Mouse (Mus musculus) yolk sac, embryonic 10.5 days (tissue): ENCODE results near the gene Lrrc73.

Experiments
- DNase-seq: peaks from one replicate; pipeline ENCODE4 v3.0.0-alpha.2; 2017; ENCODE audit warnings: low spot score

Gene Lrrc73

DNA sequence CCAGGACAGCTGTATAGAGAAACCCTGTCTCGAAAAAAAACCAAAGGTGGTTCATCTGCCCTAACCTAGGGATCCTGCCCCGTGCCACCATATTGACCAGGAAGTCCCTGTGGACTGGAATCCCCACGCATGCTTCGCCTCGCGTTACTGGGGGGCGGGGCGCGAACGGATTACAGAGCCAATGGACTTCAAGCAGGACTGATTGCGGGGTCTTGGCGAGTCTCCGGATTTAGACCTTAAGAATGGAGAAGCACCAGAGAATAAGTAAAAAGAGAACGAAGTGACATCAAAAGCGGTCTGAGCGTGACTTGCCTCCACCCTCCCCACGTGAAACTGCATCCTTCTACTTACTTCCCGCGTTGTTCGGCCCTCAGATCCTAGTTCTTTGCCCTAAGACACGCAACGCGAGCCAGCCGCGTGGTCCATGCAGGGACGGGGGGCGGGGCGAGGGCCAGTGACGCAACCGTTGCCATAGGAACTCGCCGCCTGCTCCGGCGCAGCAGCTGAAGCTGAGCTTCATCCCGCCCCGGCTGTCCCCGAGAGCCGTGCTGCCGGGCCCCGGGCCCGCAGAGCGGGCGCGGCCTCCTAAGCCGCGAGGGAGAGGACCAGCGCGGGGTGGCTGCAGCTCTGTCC is at the start of gene Lrrc73:
Gene Lrrc73, plus strand, starts transcription at position 80 of the 633 bp plus-strand sequence.
- peak; percentile 86 for DNase-seq

DNA sequence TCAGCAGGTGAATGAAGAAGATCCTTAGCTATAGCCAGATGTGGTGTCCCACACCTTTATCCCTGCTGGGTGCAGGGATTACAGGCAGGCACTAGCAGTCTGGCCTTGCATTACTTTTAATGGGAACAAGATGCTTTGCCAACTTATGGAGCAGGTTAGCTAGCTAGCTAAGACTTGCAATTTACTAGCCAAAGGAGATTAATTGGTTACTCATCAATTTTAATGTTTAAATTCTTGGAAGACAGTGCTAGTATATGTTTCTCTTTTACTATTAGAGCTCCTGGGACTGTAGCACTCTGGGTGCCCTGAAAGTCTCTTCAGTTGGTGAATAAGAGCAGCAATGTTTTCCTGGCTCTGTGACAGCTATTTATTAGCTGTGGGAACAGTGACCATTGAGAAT is 46.7 kb upstream of the Lrrc73 start:
- DNase-seq: no peak

DNA sequence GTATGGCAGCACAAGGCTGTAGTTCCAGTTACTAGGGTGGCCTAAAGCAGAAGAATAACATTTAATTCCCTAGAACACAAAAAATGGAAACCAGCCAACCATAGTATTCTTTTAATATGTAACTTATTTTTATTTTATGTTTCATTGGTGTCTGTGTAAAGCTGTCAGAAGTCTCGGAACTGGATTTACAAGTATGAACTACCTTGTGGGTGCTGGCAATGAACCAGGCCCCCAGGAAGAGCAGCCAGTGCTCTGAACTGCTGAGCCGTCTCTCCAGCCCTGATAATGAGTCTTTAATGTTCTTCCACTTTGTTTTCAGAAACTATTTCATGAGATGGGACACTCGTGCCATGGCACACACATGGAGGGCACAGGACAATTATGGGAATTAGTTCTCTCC is 42.8 kb upstream of the Lrrc73 start:
- DNase-seq: no peak

DNA sequence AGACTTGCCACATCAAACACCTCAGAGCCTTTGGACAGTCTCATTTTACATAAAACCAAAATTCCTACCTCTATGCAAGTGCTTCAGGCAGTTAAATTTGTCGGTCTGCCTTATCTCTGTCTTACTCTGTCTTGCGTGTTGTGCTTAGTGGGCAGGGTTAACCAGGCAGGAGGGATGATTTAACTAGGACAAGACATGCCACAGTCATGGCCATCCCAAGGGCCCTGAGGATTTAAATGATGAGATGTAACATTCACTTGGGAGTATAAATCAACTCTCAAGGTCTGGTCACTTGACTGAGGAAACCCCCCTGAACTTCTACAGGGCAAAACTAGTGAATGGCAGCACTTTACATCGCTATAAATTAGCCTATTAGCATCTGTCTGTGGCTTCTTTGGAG is 31.7 kb upstream of the Lrrc73 start:
- DNase-seq: no peak

DNA sequence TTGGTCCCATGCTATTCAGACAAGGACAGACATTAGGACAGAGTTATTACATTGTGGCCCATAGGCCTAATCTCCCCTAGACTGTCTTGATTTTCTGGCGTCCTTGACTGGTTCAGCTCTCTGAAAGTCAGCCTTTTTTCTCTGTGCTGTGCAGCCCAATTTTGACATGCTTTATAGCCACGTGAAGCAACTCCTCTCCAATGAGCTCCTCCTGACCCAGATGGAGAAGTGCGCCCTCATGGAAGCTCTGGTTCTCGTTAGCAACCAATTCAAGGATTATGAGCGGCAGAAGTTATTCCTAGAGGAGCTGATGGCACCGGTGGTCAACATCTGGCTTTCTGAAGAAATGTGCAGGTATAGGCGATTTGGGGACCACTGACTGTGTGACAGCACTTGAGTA is 25.8 kb upstream of the Lrrc73 start:
- no peak for DNase-seq

DNA sequence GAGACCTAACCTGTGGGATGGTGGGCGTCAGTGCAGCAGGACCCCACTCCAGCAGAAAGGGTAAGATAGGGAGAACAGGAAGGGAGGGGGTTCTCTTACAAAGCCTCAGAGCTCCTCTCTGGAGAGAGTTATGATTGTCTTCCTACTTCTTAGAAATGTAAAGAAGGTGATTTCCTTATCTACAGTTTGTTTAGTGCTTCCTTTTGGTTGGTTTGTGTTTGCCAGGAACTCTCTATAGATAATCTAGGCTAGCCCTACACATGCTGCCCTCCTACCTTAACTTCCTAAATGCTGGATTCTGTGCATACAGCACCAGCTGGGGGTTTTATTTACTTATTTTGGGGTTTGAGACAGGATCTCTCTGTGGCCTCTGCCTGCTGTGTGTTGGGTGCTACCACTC is 17.3 kb upstream of the Lrrc73 start:
- no peak for DNase-seq

DNA sequence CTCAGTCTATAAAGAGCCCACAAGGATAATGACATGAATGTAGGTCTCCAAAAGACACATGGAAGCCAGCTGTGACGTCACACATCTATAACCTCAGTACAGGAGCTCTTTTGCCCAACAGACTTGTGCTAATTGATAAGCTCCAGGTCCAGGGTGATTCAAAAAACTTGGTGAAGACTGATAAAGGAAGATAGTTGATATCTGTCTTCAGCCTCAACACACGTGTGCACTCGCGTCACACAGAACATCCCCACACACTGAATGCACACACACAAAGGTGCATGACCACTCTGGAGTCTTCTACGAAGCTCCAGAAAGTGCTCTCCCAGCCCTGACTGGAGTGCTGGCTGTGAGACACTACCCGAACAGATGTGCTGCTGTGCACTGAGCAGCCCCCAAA is 16.3 kb upstream of the Lrrc73 start:
- no peak for DNase-seq

DNA sequence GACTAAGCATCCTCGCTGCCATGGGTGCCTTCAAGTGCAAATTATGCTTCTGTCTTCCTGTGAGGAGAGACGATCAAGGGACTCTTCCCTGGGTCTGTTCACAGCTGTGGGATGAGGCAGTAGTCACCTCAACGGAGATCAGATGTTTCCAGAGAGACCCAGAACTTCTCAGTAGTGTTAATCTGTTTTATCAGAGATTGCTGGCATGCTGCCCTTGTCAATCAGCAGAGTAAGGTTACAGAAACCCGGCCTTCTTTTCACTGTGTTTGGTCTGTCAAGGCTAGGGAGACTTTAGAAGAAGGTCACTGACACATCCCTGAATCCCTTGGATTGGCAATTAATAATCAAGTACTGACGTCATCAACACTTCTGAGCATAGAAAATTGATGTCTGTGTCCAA is 15.9 kb upstream of the Lrrc73 start:
- DNase-seq: no peak

DNA sequence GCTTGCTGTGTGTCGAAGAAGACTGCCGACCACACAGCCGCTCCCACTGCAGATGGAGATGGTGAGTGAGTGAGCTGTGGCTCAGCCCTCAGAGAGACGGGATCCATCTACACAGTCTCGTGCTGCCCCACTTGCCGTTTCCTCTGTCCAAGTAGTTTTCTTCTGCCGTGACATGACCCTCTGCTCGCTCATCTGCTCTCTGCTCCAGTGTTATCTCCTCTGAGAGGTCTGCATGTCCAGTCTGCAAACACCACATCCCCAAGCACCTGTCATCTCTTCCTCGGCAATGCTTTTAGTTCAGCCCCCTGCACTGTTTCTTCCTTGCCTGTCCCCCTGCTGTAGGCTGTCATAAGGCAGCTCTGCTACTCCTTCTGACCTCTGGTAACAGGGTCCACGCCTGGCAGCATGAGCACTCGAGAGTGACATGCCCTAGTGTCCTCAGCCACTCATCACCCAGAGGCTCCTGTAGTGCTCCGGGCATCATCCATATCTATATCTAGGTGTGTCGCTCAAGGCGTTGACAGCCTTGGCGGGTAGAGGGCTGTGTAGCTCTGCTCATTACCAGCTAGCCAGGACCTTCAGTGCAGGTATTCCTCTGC is 13.7 kb upstream of the Lrrc73 start:
- no peak for DNase-seq

DNA sequence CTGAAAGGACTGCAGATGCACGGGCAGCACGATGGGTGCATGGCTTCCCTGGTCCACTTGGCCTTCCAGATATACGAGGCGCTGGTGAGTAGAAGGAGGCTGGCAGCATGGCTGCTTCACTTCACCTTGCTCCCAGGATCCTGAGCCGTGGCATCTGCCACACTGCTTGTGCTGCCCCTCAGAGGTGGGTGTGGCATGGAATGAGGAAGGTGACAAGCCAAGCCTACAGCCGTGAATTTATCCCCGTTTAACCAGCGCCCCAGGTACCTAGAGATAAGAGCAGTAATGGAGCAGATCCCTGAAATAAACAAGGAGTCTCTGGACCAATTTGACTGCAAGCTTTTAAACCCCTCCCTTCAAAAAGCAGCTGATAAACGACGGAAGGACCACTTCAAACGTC is 11.9 kb upstream of the Lrrc73 start:
- no peak for DNase-seq

DNA sequence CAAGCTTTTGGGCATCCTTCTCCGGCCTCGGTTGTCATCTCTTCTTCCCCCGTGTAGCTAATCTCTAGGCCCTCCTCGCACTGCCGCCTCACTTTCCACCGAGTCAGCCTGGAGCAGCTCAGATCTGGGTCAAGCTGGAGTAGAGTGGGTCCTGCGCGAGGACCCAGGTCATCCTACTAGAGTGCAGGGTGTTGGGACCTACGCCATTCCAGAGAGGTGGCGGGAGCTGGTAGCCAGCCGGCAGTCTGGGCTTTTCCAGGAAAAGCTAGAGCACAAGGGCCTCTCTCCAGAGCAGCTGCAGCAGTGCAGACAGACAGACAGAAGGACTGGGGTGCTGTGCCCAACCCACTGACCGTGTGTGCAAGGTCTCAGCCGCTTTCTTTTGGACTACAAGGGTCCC is 11.1 kb upstream of the Lrrc73 start:
- no peak for DNase-seq

DNA sequence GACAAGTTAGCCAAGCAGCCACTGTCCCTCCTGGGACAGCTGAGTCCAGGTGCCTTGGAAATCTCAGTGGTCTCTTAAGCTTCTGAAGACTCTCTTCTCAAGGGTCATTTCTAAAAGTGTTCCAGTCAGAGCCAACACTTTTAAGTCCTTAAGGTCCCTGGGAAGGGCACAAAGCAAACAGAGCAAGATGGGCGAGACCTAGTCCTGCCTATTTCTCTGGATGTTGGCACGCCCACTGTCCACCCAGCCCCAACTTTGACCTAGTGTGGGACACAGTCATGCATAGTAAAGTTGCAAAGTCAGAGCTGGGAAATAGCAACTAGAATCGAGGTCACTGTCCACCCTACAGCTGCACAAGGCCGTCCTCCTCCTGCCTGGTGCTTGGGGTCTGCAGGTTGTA is 10.3 kb upstream of the Lrrc73 start:
- no peak for DNase-seq

DNA sequence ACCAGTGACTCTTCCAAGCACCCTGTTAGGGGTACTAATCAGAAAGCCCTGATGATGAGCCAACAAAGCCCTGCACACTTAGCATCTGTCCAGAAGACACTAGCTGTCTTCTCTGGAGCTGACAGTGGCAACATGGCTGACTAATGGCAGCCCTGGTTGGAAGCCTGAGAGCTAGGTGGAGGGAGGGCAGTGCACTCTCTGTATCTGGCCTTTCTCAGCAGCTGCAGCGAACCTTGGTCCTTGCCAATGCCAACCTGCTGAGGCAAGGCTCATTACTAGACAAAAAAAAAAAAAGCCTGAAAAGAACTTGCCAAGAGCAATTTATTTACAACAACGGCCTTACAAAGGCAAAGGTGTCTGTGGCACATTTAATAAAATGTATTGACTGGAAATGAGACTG is 9.7 kb upstream of the Lrrc73 start:
- DNase-seq: no peak

DNA sequence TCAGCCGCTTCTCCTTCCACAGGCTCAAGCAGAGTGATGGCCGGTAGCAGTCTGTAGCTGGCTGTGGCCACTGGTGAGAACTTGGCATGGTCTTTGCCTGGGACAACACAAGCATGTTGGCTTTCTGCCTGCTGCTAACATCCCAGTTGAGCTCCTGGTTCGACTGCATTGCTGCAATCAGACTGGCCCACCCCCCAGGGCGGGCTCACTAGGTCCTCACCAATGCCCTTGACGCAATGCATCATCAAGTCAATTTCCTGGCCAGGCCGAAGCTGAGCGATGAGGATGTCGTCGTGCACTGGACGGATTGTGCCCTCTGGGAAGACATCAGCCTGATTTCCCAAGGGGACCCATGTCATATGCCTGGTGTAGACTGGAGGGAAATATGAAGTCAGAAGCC is 8.8 kb upstream of the Lrrc73 start:
- DNase-seq: no peak

DNA sequence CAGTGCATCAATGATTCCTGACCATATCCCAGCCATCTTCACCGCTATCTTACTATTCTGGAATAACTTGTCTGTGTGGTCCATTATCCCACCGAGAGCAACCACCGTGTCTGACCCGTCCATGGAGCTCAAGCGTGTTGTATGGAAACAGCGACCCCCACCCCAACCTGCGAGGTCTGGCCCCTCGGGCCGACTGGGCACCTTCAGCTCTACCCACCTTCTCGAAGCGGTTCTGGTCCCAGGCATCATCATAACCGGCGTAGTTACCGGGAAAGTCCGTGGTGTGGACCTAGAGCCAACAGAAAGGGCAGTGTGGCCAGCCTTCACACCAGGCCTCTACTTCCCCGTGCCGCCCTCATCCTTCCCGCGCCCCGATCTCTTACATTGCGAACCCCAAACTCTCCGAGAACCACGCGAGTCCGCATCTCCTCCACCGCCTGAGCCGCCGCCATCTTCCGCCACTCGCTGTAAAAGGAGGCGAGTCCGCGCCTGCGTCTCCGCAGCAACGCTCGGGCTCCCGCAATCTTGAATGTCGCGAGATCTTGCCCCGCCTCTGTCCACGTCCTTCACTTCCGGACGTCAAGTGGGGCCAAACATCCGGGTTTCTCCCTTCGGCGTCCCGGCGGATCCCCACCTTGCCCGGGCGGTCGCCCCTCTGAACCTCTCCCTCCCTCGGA is 5.7 kb upstream of the Lrrc73 start, which contains the start of the genes Polr1c and Yipf3:
Gene Polr1c, minus strand, starts transcription at position 543 of the 677 bp plus-strand sequence.
Gene Yipf3, plus strand, starts transcription at position 569 of the 677 bp plus-strand sequence.
- peak; percentile 94 for DNase-seq

DNA sequence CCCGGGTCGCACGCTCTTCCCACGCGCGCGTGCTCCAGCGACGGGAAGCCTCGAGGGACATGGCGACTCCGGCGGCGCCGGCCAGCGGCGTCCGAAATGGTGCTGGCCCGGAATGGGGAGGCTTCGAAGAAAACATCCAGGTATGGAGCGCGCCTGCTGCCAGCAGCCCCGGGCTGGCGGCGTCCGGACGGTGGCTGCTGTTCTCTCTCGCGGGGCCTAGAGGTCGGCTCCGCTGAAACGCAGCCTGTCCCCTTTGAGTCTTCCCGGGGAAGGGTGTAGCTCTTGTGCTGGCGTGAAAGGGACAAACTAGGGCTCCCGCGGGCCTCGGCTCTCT is 5.2 kb upstream of the Lrrc73 start:
- DNase-seq: no peak

DNA sequence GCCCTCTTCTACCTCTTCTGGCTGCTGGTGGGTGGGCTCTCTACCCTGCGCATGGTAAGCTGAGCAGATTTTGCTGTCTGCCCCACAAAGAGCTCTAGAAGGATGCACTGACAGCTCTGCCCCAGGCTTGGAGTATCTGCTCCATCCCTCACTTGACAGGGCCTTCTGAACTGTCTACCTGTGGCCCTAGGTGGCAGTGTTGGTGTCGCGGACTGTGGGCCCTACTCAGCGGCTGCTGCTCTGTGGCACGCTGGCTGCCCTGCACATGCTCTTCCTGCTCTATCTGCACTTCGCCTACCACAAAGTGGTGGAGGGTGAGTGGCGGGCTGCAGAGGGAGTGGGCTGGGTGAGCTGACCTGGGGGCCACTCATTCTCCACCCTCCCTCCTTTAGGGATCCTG is 2.2 kb upstream of the Lrrc73 start:
- no peak for DNase-seq

DNA sequence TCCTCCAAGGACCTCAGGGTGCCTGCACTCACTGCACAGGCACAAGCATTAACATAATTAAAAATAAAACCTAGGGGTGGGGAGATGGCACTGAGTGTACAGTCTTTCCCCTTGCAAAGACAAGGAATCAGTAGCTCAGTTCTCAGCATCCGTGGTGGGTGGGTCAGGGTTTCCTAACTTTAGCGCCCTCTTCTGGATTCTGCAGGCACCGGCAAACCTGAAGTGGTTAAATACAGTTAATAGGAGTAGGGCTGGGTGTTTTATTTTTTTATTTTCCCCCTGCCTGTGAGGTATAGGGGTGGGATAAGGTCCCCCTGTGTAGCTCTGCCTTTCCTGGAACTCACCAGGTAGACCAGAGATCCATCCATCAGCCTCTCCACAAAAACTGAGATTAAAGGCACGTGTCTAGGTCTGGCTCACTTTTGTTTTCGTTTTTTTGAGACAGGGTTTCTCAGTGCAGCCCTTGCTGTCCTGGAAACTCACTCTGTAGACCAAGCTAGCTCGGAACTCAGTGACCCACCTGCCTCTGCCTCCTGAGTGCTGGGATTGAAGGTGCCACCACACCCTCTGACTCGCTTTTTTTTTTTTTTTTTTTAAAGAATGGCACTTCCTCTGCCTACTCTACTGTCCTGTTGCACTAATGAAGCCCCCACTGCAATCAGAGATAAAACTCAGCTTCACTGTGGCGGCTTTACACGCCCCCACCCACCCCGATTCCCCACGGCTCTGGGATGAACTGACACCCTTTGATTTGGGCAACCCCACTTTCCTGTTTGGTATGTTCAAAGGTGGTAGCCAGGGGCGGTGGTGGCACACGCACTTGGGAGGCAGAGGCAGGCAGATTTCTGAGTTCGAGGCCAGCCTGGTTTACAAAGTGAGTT is 520 bp upstream of the Lrrc73 start:
- DNase-seq: no peak

DNA sequence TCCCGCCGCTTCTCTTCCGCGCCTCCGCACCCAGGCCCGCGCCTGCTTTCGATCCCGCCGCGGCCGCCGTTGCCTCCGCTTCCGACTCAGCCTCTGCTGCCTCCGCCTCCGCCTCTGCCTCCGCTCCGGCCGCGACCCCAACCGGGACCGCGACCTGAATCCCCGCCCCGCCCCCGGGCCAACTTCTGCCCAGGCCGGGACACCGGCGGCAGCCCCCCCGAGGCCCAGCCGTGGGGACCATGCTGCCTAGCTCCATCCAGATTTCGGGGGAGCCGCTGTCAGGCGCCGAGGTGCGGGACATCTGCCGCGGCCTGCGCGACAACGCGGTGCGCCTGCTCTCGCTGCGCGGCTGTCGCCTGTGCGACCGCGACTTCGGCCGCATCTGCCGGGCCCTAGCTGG is 775 bp downstream of the Lrrc73 start:
- peak; percentile 48 for DNase-seq

DNA sequence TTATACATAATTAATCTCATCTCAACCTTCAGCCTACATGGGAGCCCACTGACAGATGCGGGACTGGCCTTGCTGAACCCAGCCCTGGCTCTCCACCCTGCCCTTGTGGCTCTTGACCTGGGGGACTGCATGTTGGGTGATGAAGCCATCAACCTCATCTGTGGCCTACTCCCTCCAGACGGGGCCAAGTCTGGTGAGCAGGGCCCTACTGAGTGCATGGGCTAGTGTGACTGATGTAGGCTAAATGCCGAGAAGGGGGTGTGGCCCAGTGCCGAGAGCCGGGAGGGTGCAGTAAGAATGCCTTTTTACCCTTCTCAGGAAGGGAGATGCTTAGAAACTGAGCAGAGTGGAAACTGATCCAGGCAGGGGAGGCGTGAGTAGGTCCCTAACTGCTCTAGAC is 1.8 kb downstream of the Lrrc73 start:
- DNase-seq: no peak

DNA sequence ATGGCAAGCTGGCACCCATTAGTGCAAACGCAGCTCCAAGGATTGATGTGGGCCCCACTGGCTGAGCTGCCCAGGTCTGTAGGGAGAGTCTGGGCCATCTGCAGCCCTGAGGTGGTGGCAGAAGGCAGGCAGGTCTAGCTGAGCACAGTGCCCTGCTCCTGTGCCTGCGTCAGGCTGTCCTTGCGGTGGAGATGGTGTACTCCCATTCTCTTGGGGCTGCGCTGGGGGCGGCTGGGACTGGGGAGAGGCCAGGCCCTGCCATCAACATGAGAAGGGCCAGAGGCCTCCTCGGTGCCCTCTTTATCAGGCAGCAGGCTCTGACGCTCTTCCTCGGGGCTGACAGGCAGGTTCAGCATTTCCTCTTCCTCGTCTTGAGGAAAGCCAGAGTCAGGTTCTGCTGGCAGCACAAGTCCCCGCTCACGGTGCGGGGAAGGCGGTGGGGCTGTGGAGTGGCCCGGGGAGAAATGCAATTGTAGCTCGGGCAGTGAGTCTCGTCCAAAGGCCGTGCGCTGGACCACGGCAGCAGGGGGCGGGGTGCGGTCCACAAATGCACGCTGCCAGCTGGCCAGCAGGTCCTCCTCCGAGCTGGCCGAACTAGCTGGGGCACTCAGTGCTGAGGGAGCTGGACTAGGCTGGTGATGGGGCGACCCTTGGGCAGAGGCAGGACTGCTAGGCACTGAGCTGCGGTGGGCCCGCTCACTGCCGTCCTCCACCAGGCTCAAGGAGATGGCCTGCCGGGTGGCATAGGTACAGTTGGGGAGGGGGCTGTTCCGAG is 5.1 kb downstream of the Lrrc73 start:
- no peak for DNase-seq

DNA sequence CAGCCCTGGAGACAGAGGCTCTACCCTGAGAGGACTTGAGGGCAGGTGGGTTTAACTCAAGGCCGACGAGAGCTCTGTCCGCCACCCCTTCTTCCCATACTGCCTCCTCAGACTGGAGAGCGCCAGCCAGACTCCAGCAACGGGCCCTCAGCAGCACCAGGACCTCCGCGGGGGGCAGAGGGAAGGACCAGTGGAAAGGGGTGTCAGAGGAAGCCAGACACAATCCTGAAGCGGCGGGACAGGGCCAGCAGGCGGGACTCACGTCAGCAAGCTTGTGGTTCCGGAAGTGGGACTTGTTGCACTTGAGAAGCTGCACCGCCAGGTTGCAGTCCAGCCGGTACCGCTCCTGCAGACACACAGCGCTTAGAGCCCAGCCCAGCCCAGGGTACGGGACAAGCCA is 6.3 kb downstream of the Lrrc73 start:
- DNase-seq: no peak
